Mouse (Mus musculus): ENCODE measurements around the gene Faf2. TPM values are rescaled to one million over a fixed set of nuclear protein-coding genes. Genes with fewer than 3 reads are reported as not detected.

Gene Faf2
- polyA plus RNA-seq, 2 experiments: 11.0 to 31.2 TPM

- 79% methylated on average over 7 of the region's 7 CpGs for WGBS (ENCODE audit: insufficient replicate concordance)
- H3K27me3 ChIP-seq (ENCODE audit: control insufficient read depth, insufficient read depth, low read length): no peaks in the 10 kb centered on the region
- H3K27ac ChIP-seq: no peak overlapping the region
- TF ChIP-seq CTCF (IDR thresholded peaks at IDR 0.05; ENCODE audit: low read depth) (no peak), EP300 (IDR thresholded peaks at IDR 0.05; ENCODE audit: low read depth) (no peak)
- DNase-seq (ENCODE audit: low read depth in 3 of 3, low spot score in 3 of 3) (no peak), ATAC-seq (ENCODE audit: insufficient read depth) (no peak)
- H3K9ac ChIP-seq (replicated peaks): no peak overlapping the region
- no peaks in the 10 kb centered on the region for H3K4me1 ChIP-seq (replicated peaks; ENCODE audit: control insufficient read depth in 2 of 2, insufficient read depth in 2 of 2, low read length in 1 of 2)
- no peak overlapping the region for H3K4me2 ChIP-seq (ENCODE audit: low read depth)
- no peak overlapping the region for H3K4me3 ChIP-seq (ENCODE audit: insufficient read depth in 1 of 2, low read depth in 2 of 2, low read length in 2 of 2)
- H3K9me3 ChIP-seq (ENCODE audit: control insufficient read depth, low read length): no peaks in the 10 kb centered on the region
- H3K36me3 ChIP-seq (replicated peaks; ENCODE audit: control insufficient read depth, insufficient read depth, low read depth): peaks cover 11% of the 10 kb centered on the region
Observed at GRCm38 (mm10) chr13:54665062-54665461, 43.5 kb downstream of the Faf2 start.

GRCm38 (mm10) chr13:54670491-54670890 is 48.9 kb downstream of the Faf2 start:
- H3K27me3 ChIP-seq (ENCODE audit: control insufficient read depth, insufficient read depth, low read length): no peaks in the 10 kb centered on the region
- no peaks in the 10 kb centered on the region for H3K36me3 ChIP-seq (replicated peaks; ENCODE audit: control insufficient read depth, insufficient read depth, low read depth)
- H3K4me1 ChIP-seq (replicated peaks; ENCODE audit: control insufficient read depth in 2 of 2, insufficient read depth in 2 of 2, low read length in 1 of 2): no peaks in the 10 kb centered on the region
- WGBS (ENCODE audit: insufficient replicate concordance): 64% methylated on average over 2 of the region's 2 CpGs
- no peak for ATAC-seq (ENCODE audit: insufficient read depth)
- no peaks in the 10 kb centered on the region for H3K9me3 ChIP-seq (ENCODE audit: control insufficient read depth, low read length)
- H3K4me3 ChIP-seq (ENCODE audit: insufficient read depth in 1 of 2, low read depth in 2 of 2, low read length in 2 of 2): no peak overlapping the region
- TF ChIP-seq CTCF (IDR thresholded peaks at IDR 0.05; ENCODE audit: low read depth) (no peak), EP300 (IDR thresholded peaks at IDR 0.05; ENCODE audit: low read depth) (no peak)
- DNase-seq (ENCODE audit: low read depth in 3 of 3, low spot score in 3 of 3): no peak
- no peak overlapping the region for H3K9ac ChIP-seq (replicated peaks)
- no peak overlapping the region for H3K27ac ChIP-seq
- no peak overlapping the region for H3K4me2 ChIP-seq (ENCODE audit: low read depth)

- Histone ChIP-seq H3K9me3 (ENCODE audit: control insufficient read depth, low read length) (no peaks in the 10 kb centered on the region), H3K27ac (no peak overlapping the region), H3K27me3 (ENCODE audit: control insufficient read depth, insufficient read depth, low read length) (no peaks in the 10 kb centered on the region), H3K4me2 (ENCODE audit: low read depth) (no peak overlapping the region), H3K9ac (replicated peaks) (no peak overlapping the region), H3K4me3 (ENCODE audit: insufficient read depth in 1 of 2, low read depth in 2 of 2, low read length in 2 of 2) (no peak overlapping the region), H3K4me1 (replicated peaks; ENCODE audit: control insufficient read depth in 2 of 2, insufficient read depth in 2 of 2, low read length in 1 of 2) (peaks cover 12% of the 10 kb centered on the region in 2 experiments), H3K36me3 (replicated peaks; ENCODE audit: control insufficient read depth, insufficient read depth, low read depth) (peaks cover 11% of the 10 kb centered on the region)
- DNase-seq (ENCODE audit: low read depth in 3 of 3, low spot score in 3 of 3) (no peak), ATAC-seq (ENCODE audit: insufficient read depth) (no peak)
- TF ChIP-seq CTCF (IDR thresholded peaks at IDR 0.05; ENCODE audit: low read depth) (no peak), EP300 (IDR thresholded peaks at IDR 0.05; ENCODE audit: low read depth) (no peak)
- WGBS (ENCODE audit: insufficient replicate concordance): 64% methylated on average over 11 of the region's 11 CpGs
Observed at GRCm38 (mm10) chr13:54675895-54676590, 54.5 kb downstream of the Faf2 start.

GRCm38 (mm10) chr13:54678263-54678662 is 56.7 kb downstream of the Faf2 start:
- H3K36me3 ChIP-seq (replicated peaks; ENCODE audit: control insufficient read depth, insufficient read depth, low read depth): peaks cover 26% of the 10 kb centered on the region
- no peak overlapping the region for H3K4me3 ChIP-seq (ENCODE audit: insufficient read depth in 1 of 2, low read depth in 2 of 2, low read length in 2 of 2)
- DNase-seq (ENCODE audit: low read depth in 3 of 3, low spot score in 3 of 3): no peak
- peaks cover 14 to 19% of the 10 kb centered on the region in 2 experiments for H3K4me1 ChIP-seq (replicated peaks; ENCODE audit: control insufficient read depth in 2 of 2, insufficient read depth in 2 of 2, low read length in 1 of 2)
- no peak for ATAC-seq (ENCODE audit: insufficient read depth)
- H3K9ac ChIP-seq (replicated peaks): no peak overlapping the region
- no peak for TF ChIP-seq CTCF (IDR thresholded peaks at IDR 0.05; ENCODE audit: low read depth)
- H3K27ac ChIP-seq: no peak overlapping the region
- H3K27me3 ChIP-seq (ENCODE audit: control insufficient read depth, insufficient read depth, low read length): no peaks in the 10 kb centered on the region
- 75% methylated on average over 4 of the region's 4 CpGs for WGBS (ENCODE audit: insufficient replicate concordance)
- H3K9me3 ChIP-seq (ENCODE audit: control insufficient read depth, low read length): no peaks in the 10 kb centered on the region
- no peak overlapping the region for H3K4me2 ChIP-seq (ENCODE audit: low read depth)

GRCm38 (mm10) chr13:54680184-54680853 is 58.7 kb downstream of the Faf2 start:
- peak; percentile 78 to 84 (median 82) for DNase-seq (ENCODE audit: low read depth in 3 of 3, low spot score in 3 of 3)
- peaks cover 23 to 25% of the 10 kb centered on the region in 2 experiments for H3K4me1 ChIP-seq (replicated peaks; ENCODE audit: control insufficient read depth in 2 of 2, insufficient read depth in 2 of 2, low read length in 1 of 2)
- peak; percentile 96 for ATAC-seq (ENCODE audit: insufficient read depth)
- peak overlapping the region; percentile 49 to 52 for H3K4me3 ChIP-seq (ENCODE audit: insufficient read depth in 1 of 2, low read depth in 2 of 2, low read length in 2 of 2)
- no peaks in the 10 kb centered on the region for H3K27me3 ChIP-seq (ENCODE audit: control insufficient read depth, insufficient read depth, low read length)
- H3K36me3 ChIP-seq (replicated peaks; ENCODE audit: control insufficient read depth, insufficient read depth, low read depth): peaks cover 33% of the 10 kb centered on the region
- peak overlapping the region; percentile 73 for H3K4me2 ChIP-seq (ENCODE audit: low read depth)
- peak overlapping the region; percentile 91 for H3K27ac ChIP-seq
- no peak for TF ChIP-seq CTCF (IDR thresholded peaks at IDR 0.05; ENCODE audit: low read depth)
- TF ChIP-seq EP300 (IDR thresholded peaks at IDR 0.05; ENCODE audit: low read depth): peak; percentile 89
- H3K9me3 ChIP-seq (ENCODE audit: control insufficient read depth, low read length): no peaks in the 10 kb centered on the region
- WGBS (ENCODE audit: insufficient replicate concordance): 39% methylated on average over 17 of the region's 17 CpGs
- peak overlapping the region; percentile 70 for H3K9ac ChIP-seq (replicated peaks)

All from liver, embryonic 14.5 days (tissue).